Mouse (Mus musculus) fat pad, adult 2 months (tissue): ENCODE results near the gene Scel.

Experiments used
- DNase-seq: peaks from one replicate; pipeline ENCODE4 v3.0.0-alpha.2; 2011; ENCODE audit warnings: low read depth, low spot score; ENCODE audit errors: extremely low read depth

The Scel gene

GRCm38 (mm10) chr14:103509544-103509943 is 3.6 kb upstream of the Scel start:
- DNase-seq: no peak

GRCm38 (mm10) chr14:103513473-103513811 is 300 bp downstream of the Scel start:
- DNase-seq: no peak

- no peak for DNase-seq
Measured at GRCm38 (mm10) chr14:103515419-103515818, 2.3 kb downstream of the Scel start.

- no peak for DNase-seq
Measured at GRCm38 (mm10) chr14:103526286-103526685, 13.1 kb downstream of the Scel start.

- DNase-seq: no peak
Measured at GRCm38 (mm10) chr14:103529733-103530367, 16.7 kb downstream of the Scel start.

GRCm38 (mm10) chr14:103531722-103532341 is 18.7 kb downstream of the Scel start:
- no peak for DNase-seq

- DNase-seq: no peak
Measured at GRCm38 (mm10) chr14:103535511-103536024, 22.4 kb downstream of the Scel start.

GRCm38 (mm10) chr14:103536334-103536733 is 23.2 kb downstream of the Scel start:
- no peak for DNase-seq

GRCm38 (mm10) chr14:103537355-103538056 is 24.4 kb downstream of the Scel start:
- DNase-seq: no peak

- no peak for DNase-seq
Measured at GRCm38 (mm10) chr14:103539796-103540195, 26.7 kb downstream of the Scel start.

GRCm38 (mm10) chr14:103541679-103542078 is 28.5 kb downstream of the Scel start:
- no peak for DNase-seq

GRCm38 (mm10) chr14:103543304-103544079 is 30.4 kb downstream of the Scel start:
- no peak for DNase-seq

- DNase-seq: no peak
Measured at GRCm38 (mm10) chr14:103545734-103546133, 32.6 kb downstream of the Scel start.

GRCm38 (mm10) chr14:103546246-103546645 is 33.1 kb downstream of the Scel start:
- no peak for DNase-seq

GRCm38 (mm10) chr14:103548220-103548619 is 35.1 kb downstream of the Scel start:
- no peak for DNase-seq

- no peak for DNase-seq
Measured at GRCm38 (mm10) chr14:103550480-103550879, 37.3 kb downstream of the Scel start.

- DNase-seq: no peak
Measured at GRCm38 (mm10) chr14:103550921-103551320, 37.8 kb downstream of the Scel start.

GRCm38 (mm10) chr14:103551921-103552320 is 38.8 kb downstream of the Scel start:
- no peak for DNase-seq

GRCm38 (mm10) chr14:103552379-103552778 is 39.2 kb downstream of the Scel start:
- no peak for DNase-seq

GRCm38 (mm10) chr14:103556609-103557008 is 43.5 kb downstream of the Scel start:
- no peak for DNase-seq

- no peak for DNase-seq
Measured at GRCm38 (mm10) chr14:103561383-103562096, 48.4 kb downstream of the Scel start.
